In genomic region chr10:96336271-96336670, GRCm38 (mm10) we compare ENCODE assay signal across 13 mouse cellular contexts.
"Had no signal": no experiment of that assay in that cellular context is flagged by ENCODE, and none has a peak within 500 bp of the region (broad histone marks: within the 10 kb centered on the region; RNA-seq: fewer than 3 reads in every experiment).

No protein-coding gene starts in this region.

- DNase-seq: gastrocnemius, postnatal 14 days; gastrocnemius, postnatal 36 days; heart, adult 18-20 months; heart, postnatal 14 days; heart, postnatal 36 days; kidney, adult 11 months; kidney, adult 2 months; kidney, adult 9 months; kidney, postnatal 14 days; kidney, postnatal 36 days; layer of hippocampus, adult 9-11 months; layer of hippocampus, postnatal 36 days; left cerebral cortex, postnatal 4 days had no signal
